Mouse (Mus musculus) brain, embryonic 14.5 days (tissue): ENCODE measurements around the gene Plcd3. TPM values are rescaled to one million over a fixed set of nuclear protein-coding genes. Genes with fewer than 3 reads are reported as not detected.

Experiments used
- DNase-seq: peaks from one replicate; pipeline ENCODE4 v3.0.0-alpha.2; 2011; ENCODE audit warnings: low read depth
- CTCF ChIP-seq: fragments of 200-500 bp; IDR thresholded peaks from 2 replicates; pipeline ENCODE4 v1.5.1; 2012; ENCODE audit warnings: inconsistent platforms, mild to moderate bottlenecking, moderate library complexity, borderline replicate concordance; ENCODE audit not compliant: insufficient read depth, insufficient read length; ENCODE audit errors: extremely low read depth
- POLR2A ChIP-seq: fragments of 200-500 bp; IDR thresholded peaks from 2 replicates; pipeline ENCODE4 v1.6.1; 2012; ENCODE audit warnings: mild to moderate bottlenecking, inconsistent platforms, borderline replicate concordance; ENCODE audit not compliant: poor library complexity, insufficient read depth, insufficient read length, severe bottlenecking; ENCODE audit errors: extremely low read depth
- polyA plus RNA-seq: library from polyadenylated mRNA; depleted of rRNA; stranded (reverse); fragments of >200 nt; gene quantifications from 2 replicates; pipeline ENCODE4 v1.2.3, GENCODE M21; 2012

The Plcd3 gene
- polyA plus RNA-seq, 1 experiment = 3.6 TPM

- peak; percentile 96 for DNase-seq
- TF ChIP-seq POLR2A = peak; percentile 31; the same call in 1 of the 2 replicates
- TF ChIP-seq CTCF = no peak
These were observed 13.9 kb upstream of the Plcd3 start for GRCm38 (mm10) chr11:103115163-103116007.

GRCm38 (mm10) chr11:103114270-103114943, 12.9 kb upstream of the Plcd3 start:
- DNase-seq = no peak
- TF ChIP-seq CTCF (no peak), POLR2A (no peak)

GRCm38 (mm10) chr11:103113771-103114170, 12.3 kb upstream of the Plcd3 start:
- no peak for TF ChIP-seq POLR2A
- no peak for TF ChIP-seq CTCF
- DNase-seq = no peak

GRCm38 (mm10) chr11:103113005-103113404, 11.5 kb upstream of the Plcd3 start:
- TF ChIP-seq CTCF (no peak), POLR2A (no peak)
- no peak for DNase-seq

GRCm38 (mm10) chr11:103112552-103112912, 11.1 kb upstream of the Plcd3 start:
- no peak for DNase-seq
- no peak for TF ChIP-seq POLR2A
- TF ChIP-seq CTCF = no peak

- no peak for TF ChIP-seq POLR2A
- peak; percentile 49 for DNase-seq
These were observed 10.6 kb upstream of the Plcd3 start for GRCm38 (mm10) chr11:103111881-103112551.

GRCm38 (mm10) chr11:103111301-103111700, 9.8 kb upstream of the Plcd3 start:
- no peak for TF ChIP-seq CTCF
- TF ChIP-seq POLR2A = no peak
- DNase-seq = no peak

- no peak for DNase-seq
- TF ChIP-seq CTCF = no peak
- TF ChIP-seq POLR2A = no peak
These were observed 4.9 kb upstream of the Plcd3 start for GRCm38 (mm10) chr11:103106386-103106785.

- no peak for TF ChIP-seq POLR2A
- no peak for TF ChIP-seq CTCF
These were observed 4.4 kb upstream of the Plcd3 start for GRCm38 (mm10) chr11:103105810-103106209.

GRCm38 (mm10) chr11:103105180-103105725, 3.8 kb upstream of the Plcd3 start:
- no peak for DNase-seq
- TF ChIP-seq CTCF (no peak), POLR2A (no peak)

More at GRCm38 (mm10) chr11:103105810-103106209, 4.4 kb upstream of the Plcd3 start:
- DNase-seq = no peak

GRCm38 (mm10) chr11:103104469-103104868, 3.0 kb upstream of the Plcd3 start:
- no peak for DNase-seq
- TF ChIP-seq POLR2A (no peak), CTCF (no peak)
